Mouse (Mus musculus) lung, adult 18-20 months (tissue): Measurements from ENCODE around the gene Rnf10.

Experiments used
- DNase-seq, 2 experiments: peaks; one replicate each; pipeline ENCODE4 v3.0.0; 2022; ENCODE audit warnings: mixed read lengths in 2 of 2

Gene Rnf10

DNA sequence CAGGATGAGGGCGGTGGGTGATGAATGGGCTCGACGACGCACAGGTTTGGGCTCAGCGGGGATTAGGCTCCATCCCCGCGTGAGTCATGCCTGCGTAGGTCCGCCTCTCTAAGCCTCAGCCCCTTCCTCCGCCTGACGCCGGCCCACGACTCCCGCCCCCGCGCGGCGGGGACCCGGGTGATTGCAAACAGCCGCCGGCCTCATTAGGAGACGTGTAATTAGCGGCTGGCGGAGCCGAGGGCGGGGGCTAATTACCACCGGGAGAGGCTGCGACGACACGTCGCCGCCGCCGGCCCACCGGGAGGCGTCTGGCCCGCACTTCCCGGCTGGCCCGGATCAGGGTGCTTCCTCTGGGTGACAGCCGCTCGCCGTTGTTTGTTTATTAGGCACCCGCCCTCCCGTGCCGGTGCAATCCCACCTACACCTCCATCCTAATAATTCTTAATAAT, 37.4 kb downstream of the Rnf10 start:
- DNase-seq: peak; percentile 64 to 65

DNA sequence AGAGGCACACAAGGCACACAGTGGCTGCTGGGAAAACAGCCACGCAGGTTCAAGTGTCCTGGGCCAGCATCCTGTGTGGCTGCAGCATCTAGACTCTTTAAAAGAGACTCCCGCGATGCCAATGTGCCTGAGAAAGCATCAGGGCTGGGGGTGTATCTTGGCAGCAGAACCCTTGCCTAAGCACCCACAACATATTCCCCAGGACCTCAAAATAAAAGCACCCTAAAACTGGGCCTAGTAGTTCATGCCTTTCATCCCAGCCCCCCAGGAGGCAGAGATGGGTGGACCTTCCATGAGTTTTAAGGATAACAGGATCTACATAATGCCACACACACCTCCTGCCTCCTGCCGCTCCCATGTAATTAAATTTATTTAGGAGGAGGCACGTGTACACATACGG, 38.2 kb downstream of the Rnf10 start:
- DNase-seq: no peak

DNA sequence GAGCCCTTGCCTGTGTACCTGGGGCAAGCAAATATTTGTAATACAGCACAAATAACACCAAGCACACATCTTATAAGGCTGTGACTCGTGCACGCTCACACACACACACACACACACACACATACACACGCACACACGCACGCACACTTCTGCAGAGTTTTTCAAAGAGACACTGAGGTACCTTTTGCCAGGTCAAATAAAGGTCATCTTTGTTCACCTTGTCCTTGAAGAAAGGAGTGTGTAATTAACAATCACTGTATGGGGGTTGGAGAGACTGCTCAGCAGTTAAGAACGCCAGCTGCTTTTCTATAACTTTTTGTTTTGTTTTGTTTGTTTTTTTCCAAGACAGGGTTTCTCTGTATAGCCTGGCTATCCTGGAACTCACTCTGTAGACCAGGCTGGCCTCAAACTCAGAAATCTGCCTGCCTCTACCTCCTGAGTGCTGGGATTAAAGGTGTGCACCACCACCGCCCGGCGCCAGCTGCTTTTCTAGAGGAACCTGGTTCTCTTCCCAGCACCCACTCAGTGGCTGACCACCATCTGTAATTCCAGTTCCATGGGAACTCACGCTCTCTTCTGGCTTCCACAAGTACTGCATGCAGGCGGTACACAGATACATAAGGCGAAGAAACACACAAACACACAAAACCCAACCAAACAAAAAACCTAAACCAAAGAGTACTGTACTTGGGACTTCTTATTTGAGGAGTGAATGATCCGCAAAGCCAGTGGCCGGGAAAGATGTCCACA, 39.5 kb downstream of the Rnf10 start:
- DNase-seq: no peak

DNA sequence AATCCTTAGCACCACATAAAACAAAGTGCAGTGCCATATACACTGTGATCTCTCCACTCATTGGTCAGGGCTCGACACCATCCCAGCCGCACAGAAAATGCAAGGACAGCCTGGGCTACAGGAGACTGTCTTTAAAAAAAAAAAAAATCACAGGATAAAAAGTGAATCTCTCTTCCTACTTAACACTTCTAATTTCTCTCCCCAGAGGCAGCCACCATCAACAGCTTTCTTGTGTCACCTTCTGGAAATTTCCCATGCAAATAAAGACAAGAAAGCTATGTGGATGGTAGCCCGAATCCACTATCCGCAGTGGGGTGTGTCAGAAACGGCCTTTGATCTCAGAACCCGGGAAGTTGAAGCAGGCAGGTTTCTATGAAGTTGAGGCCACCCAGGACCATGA, 40.2 kb downstream of the Rnf10 start:
- DNase-seq: no peak

DNA sequence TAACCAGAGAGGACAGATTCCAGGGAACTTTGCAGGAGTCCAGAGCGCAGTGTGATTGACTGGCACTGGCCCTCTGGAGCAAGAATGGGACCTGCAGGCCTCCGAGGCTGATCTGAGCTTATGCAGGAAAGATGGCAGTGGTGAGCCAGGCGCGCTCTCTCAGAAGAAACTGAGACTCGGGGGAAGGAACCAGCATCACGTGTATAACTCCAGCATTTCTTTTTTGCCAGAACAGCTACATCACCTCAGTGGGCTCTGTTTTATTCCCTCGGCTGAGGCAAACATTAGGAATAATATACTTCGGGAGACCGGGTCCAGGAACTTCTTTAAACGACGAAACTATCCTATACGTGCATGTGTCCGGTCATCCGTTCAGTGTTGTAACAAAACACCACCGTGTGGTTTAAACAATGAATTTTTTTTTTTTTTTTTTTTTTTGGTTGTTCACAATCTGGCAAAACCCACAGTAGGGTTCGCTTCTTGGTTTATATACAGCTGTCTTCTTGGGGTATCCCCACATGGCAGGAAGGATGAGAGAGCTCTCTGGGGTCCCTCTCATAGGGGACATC, 41.1 kb downstream of the Rnf10 start:
- no peak for DNase-seq

DNA sequence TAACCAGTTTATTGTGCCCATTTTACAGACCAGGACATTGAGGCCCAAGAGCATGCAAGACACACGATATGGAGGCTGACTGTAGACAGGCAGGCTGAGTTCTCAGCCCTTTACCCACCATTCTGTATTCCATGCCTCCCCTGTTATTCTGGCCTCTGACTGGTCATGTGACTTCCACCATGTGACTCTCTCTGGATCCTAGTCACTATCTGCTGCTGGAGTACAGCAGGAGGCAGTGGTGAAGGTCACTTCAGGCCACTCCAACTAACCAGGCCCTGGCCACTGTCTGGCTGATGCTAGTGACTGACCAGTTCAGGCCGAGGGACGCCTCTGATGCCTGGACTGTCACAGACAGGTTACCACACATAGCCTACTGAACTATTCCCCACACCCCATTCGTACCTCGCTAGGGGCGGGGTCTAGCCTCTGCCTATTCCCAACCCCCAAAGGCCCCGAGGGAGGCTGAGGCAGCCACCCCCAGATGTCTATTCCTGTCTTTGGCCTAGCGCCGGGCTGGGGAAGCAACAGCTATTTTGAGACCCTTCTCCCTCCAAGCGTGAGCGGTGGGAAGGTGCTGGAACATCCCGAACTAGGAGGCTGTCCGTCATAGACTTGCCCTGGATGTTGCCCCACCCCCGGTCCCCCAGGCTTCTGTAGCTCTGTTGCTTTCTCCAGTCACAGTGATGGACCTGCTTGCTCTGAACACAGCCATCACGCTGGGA, 41.7 kb downstream of the Rnf10 start:
- no peak for DNase-seq

DNA sequence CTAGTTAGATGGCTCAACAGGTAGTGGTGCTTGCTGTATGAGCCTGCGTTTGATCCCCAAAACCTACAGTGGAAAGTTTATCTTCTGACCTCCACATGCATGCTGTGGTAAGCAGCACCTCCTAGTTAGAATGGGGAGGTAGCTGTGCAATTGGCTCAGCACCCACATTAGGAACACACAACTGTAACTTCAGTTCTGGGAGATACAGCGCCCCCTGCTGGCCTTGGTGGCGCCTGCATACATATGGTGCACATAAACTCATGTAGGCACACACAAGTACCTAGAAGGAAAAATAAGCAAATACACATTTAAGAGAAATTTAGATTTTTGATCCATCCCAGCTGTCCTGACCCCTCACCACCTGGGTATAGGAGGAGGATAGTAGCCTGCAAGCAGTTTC, 50.2 kb downstream of the Rnf10 start:
- no peak for DNase-seq

DNA sequence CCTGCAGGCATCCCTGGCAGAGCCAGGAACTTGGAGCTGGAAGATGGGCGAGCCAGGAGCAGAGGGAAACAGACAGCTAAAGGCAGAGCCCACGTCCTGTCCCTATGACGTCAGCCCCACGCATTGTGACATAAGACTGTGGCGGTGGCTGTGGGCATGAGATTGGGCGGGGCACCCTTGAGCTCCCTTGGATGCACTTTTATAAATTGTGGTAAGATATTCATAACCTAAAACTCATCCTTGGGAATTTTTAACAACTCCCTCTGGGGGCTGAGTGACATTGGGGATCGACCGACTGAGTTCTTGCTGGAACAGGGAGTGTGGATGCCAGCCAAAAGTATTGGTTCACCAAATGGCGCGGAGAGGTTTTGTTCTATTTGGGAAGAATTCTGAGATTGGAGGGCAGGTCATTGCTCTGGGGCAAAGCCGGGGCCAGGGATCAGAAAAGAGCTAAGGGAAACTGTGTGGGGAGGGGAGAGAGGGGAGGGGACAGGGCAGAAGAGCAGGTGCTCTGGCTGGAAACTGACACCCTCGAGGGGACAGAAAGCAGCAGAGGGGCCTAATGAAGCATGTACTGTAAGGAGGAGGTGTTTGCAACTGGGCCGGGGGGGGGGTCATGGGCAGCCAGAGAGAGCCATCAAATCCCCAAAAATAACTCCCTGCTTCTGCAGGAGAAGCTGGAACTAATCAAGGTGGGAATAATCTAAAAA, 51.6 kb downstream of the Rnf10 start:
- no peak for DNase-seq

DNA sequence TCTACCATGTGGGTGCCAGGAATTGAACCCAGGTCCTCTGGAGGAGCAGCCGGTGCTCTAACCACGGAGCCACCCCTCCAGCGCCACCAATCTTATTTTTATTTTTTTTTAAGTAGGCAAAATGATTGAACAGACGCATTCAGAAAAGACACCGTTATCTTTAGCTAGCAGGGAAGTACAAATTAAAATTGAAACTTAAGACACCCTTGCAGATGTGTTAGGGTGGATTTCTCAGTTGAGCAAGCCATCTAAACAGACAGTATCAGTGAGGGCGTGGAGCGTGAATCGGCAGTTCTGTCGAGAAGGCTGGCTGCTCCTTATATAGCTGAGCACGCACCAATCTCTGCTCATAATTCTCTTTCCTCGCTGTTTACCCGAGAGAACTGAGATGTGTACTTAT, 54.7 kb downstream of the Rnf10 start:
- no peak for DNase-seq

DNA sequence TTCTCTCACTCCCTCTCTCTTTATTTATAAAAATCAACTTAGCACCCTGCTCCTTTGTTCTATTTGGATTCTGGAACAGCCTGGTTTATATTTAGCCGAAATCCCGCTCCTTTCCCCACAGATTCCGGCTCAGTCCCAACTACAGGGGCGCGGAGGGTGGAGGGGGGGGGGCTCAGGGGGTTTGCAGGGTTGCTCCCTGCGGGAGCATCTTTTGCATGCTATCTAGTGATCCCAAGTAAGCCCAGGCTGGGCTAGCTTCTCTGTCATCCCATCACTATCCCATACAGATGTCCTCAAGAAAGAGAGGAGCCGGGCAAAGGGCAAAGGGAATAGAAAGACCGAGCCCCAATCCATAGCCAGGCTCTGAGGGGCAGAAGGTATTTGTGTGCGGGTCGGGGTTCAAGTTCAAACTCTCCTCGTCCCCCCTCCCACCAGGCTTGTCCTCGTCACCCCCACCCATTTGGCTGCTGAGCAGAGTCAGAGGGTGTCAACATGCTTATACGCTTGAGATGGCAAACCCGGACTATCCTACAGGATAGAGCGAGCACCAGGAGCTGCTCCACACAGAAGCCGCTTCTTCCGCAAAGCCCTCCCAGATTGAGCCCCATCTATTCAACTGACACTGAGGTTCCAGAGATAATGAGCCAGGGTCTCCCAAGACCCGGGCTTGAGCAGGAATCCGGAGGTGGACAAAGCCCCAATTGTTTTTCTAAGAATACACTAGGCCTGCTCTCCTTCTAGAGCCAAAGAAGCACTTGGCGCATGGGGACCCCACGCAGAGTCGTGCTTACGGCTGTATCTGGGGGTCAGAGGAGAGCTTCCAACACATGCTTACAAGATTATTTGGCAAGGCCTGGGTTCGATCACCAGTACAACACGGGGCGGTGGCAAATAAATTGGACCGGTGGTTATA, 57.2 kb downstream of the Rnf10 start:
- no peak for DNase-seq

DNA sequence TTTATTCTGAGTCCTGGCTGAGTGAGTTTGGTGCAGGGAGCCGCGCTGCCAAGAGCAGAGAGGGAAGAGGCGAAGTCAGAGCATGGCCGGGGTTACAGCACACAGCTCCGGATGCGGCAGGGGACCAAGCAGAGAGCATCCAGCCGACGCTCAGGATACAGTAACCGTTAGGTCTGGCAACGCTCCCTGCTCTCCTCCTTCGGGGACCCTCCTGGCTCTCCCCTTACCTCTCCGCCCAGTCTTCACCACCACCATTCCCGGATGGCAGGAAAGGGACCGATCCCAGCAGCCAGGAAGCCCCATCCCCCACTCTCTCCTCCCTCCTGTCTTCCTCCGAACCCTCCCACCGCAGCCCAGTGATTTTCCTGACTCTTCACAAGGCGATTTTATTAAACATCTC, 57.8 kb downstream of the Rnf10 start:
- DNase-seq: no peak

DNA sequence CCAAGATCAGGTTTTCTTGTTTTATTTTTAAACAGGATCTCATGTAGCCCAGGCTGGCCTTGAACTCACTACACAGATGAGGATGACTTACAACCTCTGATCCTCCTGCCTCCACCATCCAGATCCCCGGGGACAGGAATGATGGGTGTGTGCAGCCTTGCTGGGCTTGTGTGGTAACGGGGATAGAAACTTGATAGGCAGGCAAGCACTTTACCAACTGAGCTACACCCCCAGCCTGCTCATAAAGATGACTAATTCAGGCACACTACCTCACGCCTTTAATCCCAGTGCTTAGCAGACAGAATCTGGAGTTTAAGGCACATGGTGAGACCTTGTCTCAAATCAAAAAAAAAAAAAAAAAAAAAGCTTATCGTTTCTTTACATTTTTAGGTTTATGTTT, 59.8 kb downstream of the Rnf10 start:
- DNase-seq: no peak

DNA sequence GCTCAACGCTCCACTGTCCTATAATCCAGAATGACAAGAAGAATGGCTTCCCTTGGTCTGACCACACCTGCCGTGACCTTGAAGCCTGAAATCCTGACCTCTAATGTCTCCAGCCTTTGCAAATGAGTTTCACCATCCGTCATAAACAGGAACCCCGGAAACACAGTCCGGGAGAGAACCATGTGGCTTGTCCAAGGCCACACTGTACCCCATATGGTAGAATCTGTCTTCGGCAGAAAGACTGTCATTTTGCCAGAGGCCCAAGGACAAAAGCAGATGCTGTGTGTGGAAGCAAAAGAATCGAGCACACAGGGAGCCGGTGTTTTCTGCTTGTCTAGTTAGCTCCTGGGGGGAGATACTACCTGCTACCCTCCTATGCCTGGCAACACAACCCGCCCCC, 60.2 kb downstream of the Rnf10 start:
- no peak for DNase-seq

DNA sequence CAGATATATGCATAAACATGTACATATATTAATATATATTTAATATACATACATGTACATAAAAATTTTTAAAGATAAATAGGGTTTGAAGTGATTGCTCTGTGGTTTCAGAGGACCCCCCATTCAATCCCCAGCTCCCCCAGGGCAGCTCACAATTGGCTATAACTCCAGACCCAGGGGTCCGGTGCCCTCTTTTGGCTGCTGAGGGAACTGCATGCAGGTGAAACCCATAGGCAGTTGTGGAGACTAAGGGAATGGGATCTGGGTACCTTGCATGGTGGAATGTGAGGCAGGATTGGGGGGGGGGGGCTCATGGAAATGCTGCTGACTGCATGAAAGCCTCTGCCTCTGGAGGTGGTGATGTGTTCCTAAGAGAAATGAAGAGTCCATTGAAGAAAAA, 62.3 kb downstream of the Rnf10 start:
- peak in 1 of 2 experiments; percentile 29 for DNase-seq

DNA sequence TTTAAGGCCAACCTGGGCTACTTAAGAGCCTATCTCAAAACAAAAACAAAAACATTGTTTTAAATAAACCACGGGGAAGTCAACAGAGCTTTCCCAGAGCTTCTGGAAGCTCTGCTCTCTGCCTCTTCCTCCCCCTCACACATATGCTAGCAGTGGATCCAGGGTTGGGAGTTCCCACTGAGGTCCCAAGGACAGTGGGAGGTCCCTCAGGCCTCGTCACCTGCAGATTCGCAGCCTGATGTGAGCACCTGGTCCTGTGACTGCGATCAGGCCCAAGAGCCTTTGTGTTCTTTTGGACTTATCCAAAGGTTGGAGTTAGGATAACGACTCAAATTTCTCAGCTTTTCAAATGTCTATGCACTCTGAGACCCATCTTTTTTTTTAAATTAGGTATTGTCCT, 64.1 kb downstream of the Rnf10 start:
- DNase-seq: no peak

DNA sequence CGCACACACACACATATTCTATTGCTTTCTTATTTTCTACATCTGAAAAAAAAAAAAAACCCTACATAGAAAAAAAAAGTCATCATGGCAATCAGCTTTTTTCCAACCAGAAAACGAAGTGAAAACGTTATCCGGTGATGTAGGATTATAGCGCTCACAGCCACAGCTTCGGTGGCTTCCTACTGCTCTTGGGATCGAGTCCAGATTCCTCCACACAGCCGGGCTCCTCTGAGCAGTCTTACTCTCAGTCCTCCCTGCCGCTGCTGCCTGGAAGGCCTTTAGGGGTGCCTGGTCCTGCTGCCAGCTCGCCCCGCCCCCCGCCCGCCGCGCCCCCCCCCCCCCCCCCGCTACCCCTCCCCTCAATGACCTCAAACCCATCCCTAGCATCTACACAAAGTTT, 64.8 kb downstream of the Rnf10 start:
- no peak for DNase-seq

DNA sequence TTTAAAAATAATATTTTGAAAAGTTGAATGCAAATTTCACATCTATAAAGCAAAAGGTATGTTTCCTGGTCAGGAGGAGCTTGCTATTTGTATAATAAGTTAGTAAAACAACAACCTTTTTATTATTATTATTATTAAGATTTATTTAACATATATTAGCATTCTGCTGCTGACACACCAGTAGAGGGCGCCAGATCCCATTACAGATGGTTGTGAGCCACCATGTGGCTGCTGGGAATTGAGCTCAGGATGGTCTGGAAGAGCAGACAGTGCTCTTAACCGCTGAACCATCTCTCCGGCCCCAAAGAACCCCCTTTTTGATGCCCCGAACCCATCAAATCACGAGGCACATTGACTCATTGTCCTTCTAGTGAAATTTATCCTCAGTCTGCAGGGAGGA, 65.5 kb downstream of the Rnf10 start:
- no peak for DNase-seq

DNA sequence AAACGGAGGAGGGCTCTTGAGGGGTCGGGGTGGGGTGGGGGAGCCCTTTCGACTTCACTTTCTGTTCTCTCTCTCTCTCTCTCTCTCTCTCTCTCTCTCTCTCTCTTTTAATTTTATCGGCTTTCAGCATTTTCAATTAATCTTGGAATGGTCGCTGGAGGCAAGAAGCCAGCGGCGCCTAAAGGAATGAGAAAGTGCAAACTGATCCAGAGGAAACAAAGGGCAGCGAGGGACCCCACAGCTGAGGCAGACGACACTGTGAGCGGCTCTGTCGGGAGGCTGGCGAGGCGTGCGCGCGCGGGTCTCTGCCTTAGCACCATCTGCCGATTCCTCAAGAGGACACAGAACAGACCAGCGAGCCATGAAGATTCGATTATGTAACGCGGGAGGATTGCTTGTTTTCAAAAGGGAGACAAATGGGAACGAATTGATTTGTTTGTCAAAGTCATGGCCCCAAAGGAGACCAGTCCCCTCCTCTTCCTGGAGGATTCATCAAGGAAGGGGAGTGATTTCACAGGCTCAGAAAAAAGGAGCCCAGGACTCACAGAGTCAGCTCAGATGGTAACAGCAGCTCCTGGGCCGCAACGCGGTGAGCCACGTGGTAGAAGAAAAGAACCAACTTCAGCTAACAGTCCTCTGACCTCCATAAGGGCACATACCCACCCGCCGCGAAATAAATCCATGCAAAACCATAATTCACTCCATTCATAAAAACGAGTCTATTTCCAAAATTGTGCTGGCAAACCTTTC, 68.0 kb downstream of the Rnf10 start:
- DNase-seq: peak in 1 of 2 experiments; percentile 8

DNA sequence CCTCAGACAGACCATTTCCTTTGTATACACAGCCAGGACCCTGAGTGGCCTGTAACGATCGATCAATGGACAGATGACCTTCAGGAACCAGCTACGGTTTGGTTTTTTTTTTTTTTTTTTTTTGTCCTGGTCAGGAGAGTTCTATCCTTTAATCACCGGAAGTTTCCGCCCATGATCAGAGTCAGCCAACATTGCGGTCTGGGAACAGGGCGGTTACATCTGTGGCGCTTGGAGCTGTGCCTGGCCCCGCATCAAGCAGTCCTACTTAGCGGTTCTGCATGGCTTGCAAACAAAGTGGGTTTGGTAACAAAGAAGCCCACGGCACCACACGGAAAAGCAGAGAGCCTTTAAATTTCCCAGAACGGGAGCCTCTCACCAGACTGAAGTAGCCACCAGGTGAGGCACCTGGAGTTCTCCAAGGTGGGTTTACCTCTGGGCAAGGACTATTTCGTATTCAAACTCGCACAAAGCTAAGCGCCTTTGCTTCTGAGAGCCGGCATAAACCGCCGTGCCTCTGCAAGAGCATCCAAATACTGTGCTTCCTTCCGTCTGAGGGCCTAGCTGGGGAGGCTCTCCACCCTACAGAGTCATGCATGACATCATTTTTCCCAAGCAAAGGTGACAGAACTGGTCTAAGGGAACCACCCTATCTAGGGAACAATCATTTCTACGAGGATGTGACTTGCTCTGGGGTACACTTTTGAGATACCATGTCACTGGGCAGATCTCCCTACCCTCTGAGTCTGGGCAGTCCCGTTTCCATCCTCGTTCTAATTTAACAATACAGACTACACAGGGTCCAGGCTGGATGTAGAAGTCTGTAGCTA, 68.8 kb downstream of the Rnf10 start:
- DNase-seq: peak; percentile 45 to 47

DNA sequence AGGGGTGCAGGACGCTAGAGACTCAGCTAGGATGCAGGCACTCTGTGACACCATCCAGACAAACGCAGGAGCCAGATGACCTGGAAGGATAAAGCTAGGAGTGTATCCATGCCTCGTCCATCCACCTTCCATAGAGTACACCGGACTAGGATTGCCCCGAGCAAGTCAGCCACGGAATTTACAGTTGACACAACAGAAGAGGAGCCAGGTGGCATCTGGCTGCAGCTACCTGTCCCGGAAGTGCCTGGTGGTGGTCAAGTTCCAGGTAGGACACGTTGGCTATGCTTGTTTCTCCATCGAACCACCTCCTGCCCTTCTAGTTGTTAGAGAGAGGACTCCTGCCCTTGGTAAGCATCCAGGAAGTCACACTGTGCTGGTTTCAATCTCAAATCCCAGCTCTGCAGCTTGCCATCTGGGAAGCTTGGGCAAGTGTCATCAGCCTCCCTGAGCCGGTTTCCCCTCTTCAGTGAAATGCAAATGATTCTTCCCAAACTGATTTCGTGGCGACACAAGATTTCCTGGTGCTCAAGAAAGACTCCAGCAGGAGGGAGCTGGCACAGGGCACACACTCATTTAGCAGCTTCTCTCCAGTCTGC, 78.0 kb downstream of the Rnf10 start:
- no peak for DNase-seq
